Mouse (Mus musculus) hindbrain, embryonic 10.5 days (tissue): Measurements from ENCODE around the gene Rfx7. TPM values are rescaled to one million over a fixed set of nuclear protein-coding genes. Genes with fewer than 3 reads are reported as not detected.
"Not testable (repeated sequence)": the region's sequence is repeated elsewhere in the genome, so short reads cannot be mapped to it uniquely, and the experiment has no call there.

Experiments
- DNase-seq: peaks from one replicate; pipeline ENCODE4 v3.0.0-alpha.2; 2017; ENCODE audit warnings: low spot score
- H3K27ac ChIP-seq: fragments of 300-500 bp; sonication (generic); 2 replicates; pipeline ENCODE4 v1.5.1; 2016; ENCODE audit warnings: mild to moderate bottlenecking, moderate library complexity
- H3K27me3 ChIP-seq: fragments of 300-500 bp; sonication (generic); 2 replicates; pipeline ENCODE4 v1.6.1; 2016; ENCODE audit warnings: mild to moderate bottlenecking; ENCODE audit not compliant: poor library complexity, insufficient read depth, severe bottlenecking
- H3K36me3 ChIP-seq: fragments of 300-500 bp; sonication (generic); 2 replicates; pipeline ENCODE4 v1.6.1; 2016; ENCODE audit warnings: mild to moderate bottlenecking, moderate library complexity
- H3K4me1 ChIP-seq: fragments of 300-500 bp; sonication (generic); replicated peaks from 2 replicates; pipeline ENCODE4 v1.6.1; 2016; ENCODE audit warnings: mild to moderate bottlenecking
- H3K4me3 ChIP-seq: fragments of 300-500 bp; sonication (generic); 2 replicates; pipeline ENCODE4 v1.5.1; 2016; ENCODE audit warnings: mild to moderate bottlenecking, moderate library complexity
- H3K9me3 ChIP-seq: fragments of 300-500 bp; sonication (generic); 2 replicates; pipeline ENCODE4 v1.6.1; 2016; ENCODE audit warnings: mild to moderate bottlenecking, moderate library complexity
- WGBS: fragments of 180-500 bp; shearing (Covaris S2); methylation state at CpG from one replicate; pipeline ENCODE4 v1.1.7; 2016; 5-methylcytosine and 5-hydroxymethylcytosine counted together
- polyA plus RNA-seq: library from polyadenylated mRNA; unstranded; fragments of >200 nt; fragmentation: Nextera tagmentation; extraction: Ambion mirVana; gene quantifications from 2 replicates; pipeline ENCODE4 v1.2.1, GENCODE M21; 2016

Rfx7 gene
- polyA plus RNA-seq, 1 experiment from 2014 or later, result 14.7 TPM

DNA sequence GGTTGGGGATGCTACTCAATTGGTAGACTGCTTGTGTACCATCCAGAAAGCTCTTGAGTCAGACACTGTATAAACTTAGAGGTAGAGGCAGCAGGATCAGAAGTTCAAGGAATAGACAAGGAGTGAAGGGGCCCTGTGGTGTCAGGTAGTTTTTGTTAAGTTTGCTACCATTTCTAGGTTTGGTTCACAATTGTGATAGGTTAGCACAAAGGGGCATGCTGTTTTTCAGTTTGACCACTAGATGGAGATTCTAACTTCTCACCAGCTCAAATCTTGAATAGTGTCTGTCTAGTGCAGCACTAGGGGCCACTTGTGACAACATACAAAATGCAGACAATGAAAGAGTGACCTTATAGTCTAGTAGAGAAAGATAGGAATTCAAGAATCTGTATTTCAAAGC, 103.1 kb downstream of the Rfx7 start:
- Histone ChIP-seq H3K27ac (no peak overlapping the region), H3K4me3 (no peak overlapping the region), H3K36me3 (no peaks in the 10 kb centered on the region), H3K4me1 (peaks cover 14% of the 10 kb centered on the region), H3K27me3 (no peaks in the 10 kb centered on the region), H3K9me3 (no peaks in the 10 kb centered on the region)
- no peak for DNase-seq

GRCm38 (mm10) chr9:72636547-72636946, 104.5 kb downstream of the Rfx7 start:
- no peaks in the 10 kb centered on the region for H3K36me3 ChIP-seq
- H3K4me3 ChIP-seq, result no peak overlapping the region
- H3K9me3 ChIP-seq, result no peaks in the 10 kb centered on the region
- H3K27me3 ChIP-seq, result no peaks in the 10 kb centered on the region
- peaks cover 28% of the 10 kb centered on the region for H3K4me1 ChIP-seq
- no peak for DNase-seq
- WGBS, result 88% methylated on average over 7 of the region's 7 CpGs
- no peak overlapping the region for H3K27ac ChIP-seq

- H3K4me3 ChIP-seq, result no peak overlapping the region
- H3K9me3 ChIP-seq, result no peaks in the 10 kb centered on the region
- WGBS, result 89% methylated on average over 8 of the region's 8 CpGs
- DNase-seq, result no peak
- peaks cover 30% of the 10 kb centered on the region for H3K4me1 ChIP-seq
- H3K27ac ChIP-seq, result no peak overlapping the region
- H3K36me3 ChIP-seq, result no peaks in the 10 kb centered on the region
- H3K27me3 ChIP-seq, result no peaks in the 10 kb centered on the region
Observed at GRCm38 (mm10) chr9:72637243-72637642, 105.2 kb downstream of the Rfx7 start.

GRCm38 (mm10) chr9:72638951-72639842, 107.2 kb downstream of the Rfx7 start:
- DNase-seq, result no peak
- 46% methylated on average over 9 of the region's 9 CpGs for WGBS
- Histone ChIP-seq H3K4me1 (peaks cover 33% of the 10 kb centered on the region), H3K9me3 (no peaks in the 10 kb centered on the region), H3K27ac (peak overlapping the region; percentile 96), H3K4me3 (peak overlapping the region; percentile 52), H3K27me3 (no peaks in the 10 kb centered on the region), H3K36me3 (no peaks in the 10 kb centered on the region)

GRCm38 (mm10) chr9:72639843-72640621, 108.0 kb downstream of the Rfx7 start:
- WGBS, result under 1% methylated on average over 27 of the region's 27 CpGs
- Histone ChIP-seq H3K4me1 (peaks cover 40% of the 10 kb centered on the region), H3K27me3 (no peaks in the 10 kb centered on the region), H3K36me3 (no peaks in the 10 kb centered on the region), H3K9me3 (no peaks in the 10 kb centered on the region), H3K27ac (peak overlapping the region; percentile 96), H3K4me3 (peak overlapping the region; percentile 52)
- peak; percentile 91 for DNase-seq

DNA sequence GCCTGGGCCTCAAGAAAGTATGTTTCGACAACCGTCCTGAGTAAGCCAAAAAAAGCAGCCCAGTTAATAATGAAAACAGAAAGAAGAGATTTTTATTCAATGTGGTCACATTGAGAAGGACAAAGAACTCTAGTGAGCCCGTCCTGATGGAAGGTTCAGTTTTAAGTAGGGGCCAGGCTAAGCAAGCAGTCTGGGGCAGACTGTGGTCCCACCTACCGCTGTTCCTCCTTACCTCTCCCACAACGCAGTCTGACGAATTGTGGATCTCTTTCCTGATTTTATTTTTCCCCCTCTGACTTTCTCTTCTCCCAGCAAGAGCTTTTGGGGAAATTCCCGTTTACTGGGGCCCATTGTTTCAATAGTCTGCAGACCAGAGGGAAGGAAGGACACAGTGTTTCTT, 108.6 kb downstream of the Rfx7 start:
- H3K27ac ChIP-seq, result peak overlapping the region; percentile 96
- H3K36me3 ChIP-seq, result no peaks in the 10 kb centered on the region
- H3K9me3 ChIP-seq, result no peaks in the 10 kb centered on the region
- DNase-seq, result no peak
- 17% methylated on average over 7 of the region's 7 CpGs for WGBS
- H3K4me3 ChIP-seq, result peak overlapping the region; percentile 52; the same call in 1 of the 2 replicates
- no peaks in the 10 kb centered on the region for H3K27me3 ChIP-seq
- peaks cover 40% of the 10 kb centered on the region for H3K4me1 ChIP-seq

DNA sequence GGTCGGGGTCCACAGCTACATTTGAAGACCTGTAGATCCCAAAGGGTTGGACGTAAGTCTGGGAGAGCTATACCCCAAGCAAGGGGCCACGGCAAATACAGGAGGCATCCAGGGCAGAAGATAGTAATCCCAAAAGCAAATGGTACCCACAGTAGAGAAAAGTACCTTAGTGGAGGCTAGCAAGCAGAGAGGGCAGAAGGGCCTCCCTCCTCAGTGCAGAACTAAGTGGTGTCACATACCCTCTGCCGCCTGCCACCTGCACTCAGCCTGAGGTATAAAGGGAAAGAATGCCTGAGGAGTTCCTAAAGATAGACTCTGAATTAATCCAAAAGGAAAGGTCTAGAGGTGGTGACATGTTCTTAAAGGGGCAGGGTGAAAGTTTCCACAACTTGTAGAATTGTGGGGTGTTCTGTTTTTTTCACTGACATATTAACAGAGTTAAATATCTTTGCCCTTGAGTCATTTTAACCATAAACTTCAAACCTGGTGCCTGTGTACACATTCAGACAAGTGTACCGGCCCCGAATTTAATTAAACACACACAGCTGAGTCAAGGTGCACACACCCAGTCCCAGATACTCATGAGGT, 109.1 kb downstream of the Rfx7 start:
- Histone ChIP-seq H3K27me3 (no peaks in the 10 kb centered on the region), H3K27ac (peak overlapping the region; percentile 96), H3K4me3 (no peak overlapping the region), H3K4me1 (peaks cover 40% of the 10 kb centered on the region), H3K9me3 (no peaks in the 10 kb centered on the region), H3K36me3 (no peaks in the 10 kb centered on the region)
- 67% methylated on average over 6 of the region's 6 CpGs for WGBS
- no peak for DNase-seq

- 92% methylated on average over 4 of the region's 4 CpGs for WGBS
- not testable (repeated sequence) for H3K4me3 ChIP-seq, H3K36me3 ChIP-seq, DNase-seq, H3K27me3 ChIP-seq, H3K9me3 ChIP-seq, H3K27ac ChIP-seq
- peaks cover 40% of the 10 kb centered on the region for H3K4me1 ChIP-seq
Observed at GRCm38 (mm10) chr9:72642756-72643447, 110.9 kb downstream of the Rfx7 start.

DNA sequence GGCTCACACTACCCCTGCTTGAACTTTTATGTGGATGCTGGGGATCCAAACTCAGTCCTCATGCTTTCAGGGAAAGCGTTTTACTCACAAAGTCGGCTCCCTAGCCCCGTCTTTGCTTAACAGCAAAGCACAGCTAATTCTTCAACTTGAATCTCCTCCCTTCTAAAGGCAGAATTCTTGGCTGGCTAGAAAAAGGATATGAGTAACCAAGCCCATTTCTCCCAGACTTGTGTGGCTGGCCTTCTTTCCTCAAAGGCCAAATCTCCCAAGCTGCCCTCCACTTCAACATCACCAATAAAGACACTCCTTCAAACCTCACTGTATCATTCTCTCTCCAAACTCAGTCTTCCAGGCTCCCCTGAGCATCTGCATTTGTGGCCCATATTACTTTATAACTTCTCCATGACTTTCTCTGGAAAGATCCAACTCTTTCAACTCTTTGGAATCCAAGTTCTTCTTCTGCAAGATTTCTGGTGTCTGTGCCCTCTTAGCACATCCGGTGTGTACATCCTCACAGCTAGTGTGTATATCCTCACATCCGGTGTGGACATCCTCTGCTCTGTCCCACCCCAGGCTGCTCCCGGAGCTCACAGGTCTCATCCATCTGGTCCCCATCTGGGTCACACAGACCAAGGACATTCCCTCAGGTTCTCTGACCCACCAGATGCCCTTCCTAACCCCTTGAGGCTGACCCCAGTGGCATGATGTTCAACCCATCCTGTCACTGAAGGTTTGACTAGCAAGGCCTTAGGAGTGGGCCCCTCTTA, 111.8 kb downstream of the Rfx7 start:
- no peaks in the 10 kb centered on the region for H3K9me3 ChIP-seq
- 78% methylated on average over 6 of the region's 6 CpGs for WGBS
- peaks cover 39% of the 10 kb centered on the region for H3K4me1 ChIP-seq
- peak overlapping the region; percentile 54; the same call in 1 of the 2 replicates for H3K27ac ChIP-seq
- no peak overlapping the region for H3K4me3 ChIP-seq
- H3K36me3 ChIP-seq, result no peaks in the 10 kb centered on the region
- DNase-seq, result no peak
- no peaks in the 10 kb centered on the region for H3K27me3 ChIP-seq

DNA sequence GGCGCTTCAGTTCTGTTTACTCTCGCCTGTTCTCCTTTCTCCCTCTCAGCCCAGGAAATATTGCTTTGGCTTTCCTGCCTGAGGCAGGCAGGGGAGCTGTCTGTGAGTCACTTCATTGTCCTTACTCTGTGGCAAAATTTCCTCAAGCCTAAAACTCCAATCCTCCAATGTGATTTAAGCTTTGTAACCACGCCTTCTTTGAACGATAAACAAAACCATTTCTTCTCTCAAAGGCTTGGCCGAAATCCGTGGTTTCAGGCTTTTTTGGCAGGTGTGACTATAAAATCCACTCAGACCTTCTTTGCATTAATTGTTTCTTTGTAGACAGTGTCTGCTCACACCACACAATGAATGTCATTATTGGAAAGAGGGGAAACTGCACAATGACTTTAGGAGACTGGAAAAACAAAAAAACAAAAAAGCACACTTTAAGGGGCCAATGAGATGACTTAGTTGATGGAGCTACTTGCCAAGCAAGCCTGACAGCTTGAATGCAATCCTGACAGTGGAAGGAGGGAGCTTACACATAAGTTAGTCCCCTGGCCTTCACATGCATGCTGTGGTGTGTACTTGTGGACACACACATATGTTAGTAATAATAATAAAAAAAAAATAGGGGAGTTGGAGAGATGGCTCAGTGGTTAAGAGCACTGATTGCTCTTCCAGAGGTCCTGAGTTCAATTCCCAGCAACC, 112.5 kb downstream of the Rfx7 start:
- H3K27me3 ChIP-seq, result no peaks in the 10 kb centered on the region
- no peaks in the 10 kb centered on the region for H3K9me3 ChIP-seq
- no peak for DNase-seq
- WGBS, result 55% methylated on average over 6 of the region's 6 CpGs
- no peak overlapping the region for H3K4me3 ChIP-seq
- no peaks in the 10 kb centered on the region for H3K36me3 ChIP-seq
- peaks cover 32% of the 10 kb centered on the region for H3K4me1 ChIP-seq
- H3K27ac ChIP-seq, result peak overlapping the region; percentile 54; the same call in 1 of the 2 replicates

GRCm38 (mm10) chr9:72649781-72650180, 117.7 kb downstream of the Rfx7 start:
- no peaks in the 10 kb centered on the region for H3K27me3 ChIP-seq
- no peaks in the 10 kb centered on the region for H3K9me3 ChIP-seq
- WGBS, result 80% methylated on average over 2 of the region's 2 CpGs
- no peak overlapping the region for H3K4me3 ChIP-seq
- H3K27ac ChIP-seq, result no peak overlapping the region
- peaks cover 19% of the 10 kb centered on the region for H3K4me1 ChIP-seq
- DNase-seq, result no peak
- no peaks in the 10 kb centered on the region for H3K36me3 ChIP-seq
